Mouse (Mus musculus) midbrain, embryonic 14.5 days (tissue): Measurements from ENCODE around the gene Fxr2. TPM values are rescaled to one million over a fixed set of nuclear protein-coding genes. Genes with fewer than 3 reads are reported as not detected.

Experiments
- ATAC-seq: fragments of 200-750 bp; cut with Nextera tagmentation; 2 replicates; pipeline ENCODE4 v1.8.0; 2017; ENCODE audit warnings: moderate number of reproducible peaks, moderate library complexity; ENCODE audit not compliant: low FRiP score, low TSS enrichment
- DNase-seq: peaks from one replicate; pipeline ENCODE4 v3.0.0-alpha.2; 2015
- H3K27ac ChIP-seq: fragments of 300-500 bp; sonication (generic); replicated peaks from 2 replicates; pipeline ENCODE4 v1.5.1; 2014; ENCODE audit warnings: mild to moderate bottlenecking, low read depth, low read length, moderate library complexity
- H3K27me3 ChIP-seq: fragments of 300-500 bp; sonication (generic); 2 replicates; pipeline ENCODE4 v1.6.1; 2014; ENCODE audit warnings: low read length, control low read depth, mixed read lengths; ENCODE audit not compliant: control insufficient read depth, insufficient read depth
- H3K36me3 ChIP-seq: fragments of 300-500 bp; sonication (generic); 2 replicates; pipeline ENCODE4 v1.6.1; 2014; ENCODE audit warnings: low read length, control low read depth; ENCODE audit not compliant: control insufficient read depth, insufficient read depth
- H3K4me1 ChIP-seq: fragments of 300-500 bp; sonication (generic); 2 replicates; pipeline ENCODE4 v1.6.1; 2014; ENCODE audit warnings: mild to moderate bottlenecking, antibody characterized with exemption, low read length, control low read depth; ENCODE audit not compliant: control insufficient read depth, insufficient read depth
- H3K4me2 ChIP-seq: fragments of 300-500 bp; sonication (generic); 2 replicates; pipeline ENCODE4 v1.6.1; 2014; ENCODE audit warnings: mild to moderate bottlenecking, low read length, moderate library complexity
- H3K4me3 ChIP-seq: fragments of 300-500 bp; sonication (generic); replicated peaks from 2 replicates; pipeline ENCODE4 v1.5.1; 2014; ENCODE audit warnings: low read depth, low read length
- H3K9ac ChIP-seq: fragments of 300-500 bp; sonication (generic); replicated peaks from 2 replicates; pipeline ENCODE4 v1.6.1; 2014; ENCODE audit warnings: mild to moderate bottlenecking, low read length, moderate library complexity
- H3K9me3 ChIP-seq: fragments of 300-500 bp; sonication (generic); 2 replicates; pipeline ENCODE4 v1.6.1; 2016; ENCODE audit warnings: low read length, control low read depth, mixed read lengths; ENCODE audit not compliant: control insufficient read depth
- WGBS: fragments of 180-500 bp; shearing (Covaris S2); extraction: QIAGEN DNeasy Blood & Tissue Kit; methylation state at CpG from one replicate; pipeline ENCODE4 v1.1.7; 2014; 5-methylcytosine and 5-hydroxymethylcytosine counted together
- polyA plus RNA-seq: library from polyadenylated mRNA; unstranded; fragments of >200 nt; fragmentation: Nextera tagmentation; extraction: Ambion mirVana; gene quantifications from 2 replicates; pipeline ENCODE4 v1.2.1, GENCODE M21; 2014

Fxr2 gene
- polyA plus RNA-seq, 1 experiment from 2014 or later = 35.9 TPM

DNA sequence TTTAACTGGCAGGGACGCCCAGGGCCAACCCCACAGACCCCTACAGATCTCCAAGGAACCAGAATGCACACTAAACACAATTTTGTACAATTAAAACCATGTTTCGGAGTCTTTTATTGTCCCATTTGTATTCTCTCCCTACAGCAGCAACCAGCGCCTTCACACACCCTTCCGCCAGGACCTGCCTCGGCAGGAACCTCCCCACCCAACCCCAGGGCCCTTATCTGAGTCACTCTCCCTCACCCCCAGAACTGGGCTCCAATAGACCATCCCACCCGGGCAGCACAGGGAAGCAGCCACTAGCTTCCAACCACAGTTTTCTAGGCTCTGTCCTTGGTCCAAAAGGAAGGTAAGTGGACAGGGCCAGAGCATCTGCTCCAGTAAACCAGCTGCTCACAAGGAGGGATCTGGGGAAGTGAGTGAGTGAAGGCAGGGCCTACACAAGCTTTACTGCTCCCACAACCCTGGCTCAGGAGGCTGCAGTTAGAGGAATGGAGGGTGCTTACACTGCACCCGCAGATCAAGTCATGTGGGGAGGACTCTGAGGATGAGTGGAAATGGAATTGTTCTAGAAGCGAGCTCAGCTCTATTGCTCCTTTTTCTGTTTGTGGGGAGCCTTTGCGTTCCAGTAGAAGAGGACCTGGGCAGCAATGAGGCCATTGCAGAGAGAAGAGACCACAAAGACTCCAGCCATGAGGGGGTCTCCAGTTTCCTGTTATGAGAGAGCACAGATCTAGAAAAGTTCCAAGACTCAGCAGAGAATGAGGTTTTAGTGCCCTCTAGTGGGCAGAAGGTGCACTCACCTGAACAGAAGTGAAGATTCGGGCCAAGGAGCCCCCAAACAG lies 24.0 kb downstream of the Fxr2 start:
- H3K27ac ChIP-seq = no peak overlapping the region
- no peak overlapping the region for H3K4me3 ChIP-seq
- 83% methylated on average over 10 of the region's 10 CpGs for WGBS
- no peak overlapping the region for H3K4me2 ChIP-seq
- ATAC-seq (no peak), DNase-seq (peak; percentile 88)
- H3K27me3 ChIP-seq = no peaks in the 10 kb centered on the region
- peaks cover 7% of the 10 kb centered on the region; the same call in 1 of the 2 replicates for H3K4me1 ChIP-seq
- peaks cover 59% of the 10 kb centered on the region for H3K36me3 ChIP-seq
- H3K9me3 ChIP-seq = no peaks in the 10 kb centered on the region
- H3K9ac ChIP-seq = no peak overlapping the region

DNA sequence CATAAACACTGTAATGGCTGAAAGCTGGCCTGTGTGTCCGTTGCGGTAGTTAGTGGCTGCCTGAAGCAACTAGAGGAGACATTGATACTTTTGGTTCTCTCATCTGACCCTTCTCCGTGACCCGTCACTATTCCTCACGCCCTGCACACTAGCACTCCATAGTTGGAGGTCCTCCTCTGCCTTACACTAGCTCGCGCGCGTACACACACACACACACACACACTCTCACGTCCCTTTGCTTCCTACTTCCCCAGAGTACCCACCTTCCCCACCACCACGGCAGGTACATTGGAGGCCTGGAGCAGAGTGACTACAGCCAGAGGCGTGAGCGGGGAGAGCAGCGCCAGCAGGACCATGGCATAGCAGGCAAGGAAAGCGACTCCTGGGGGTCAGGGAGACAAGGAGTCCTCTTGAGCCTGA lies 24.7 kb downstream of the Fxr2 start:
- no peak overlapping the region for H3K27ac ChIP-seq
- H3K27me3 ChIP-seq = no peaks in the 10 kb centered on the region
- no peak overlapping the region for H3K4me2 ChIP-seq
- H3K4me1 ChIP-seq = peaks cover 7% of the 10 kb centered on the region; the same call in 1 of the 2 replicates
- H3K9ac ChIP-seq = no peak overlapping the region
- ATAC-seq = no peak
- H3K9me3 ChIP-seq = no peaks in the 10 kb centered on the region
- DNase-seq = no peak
- H3K36me3 ChIP-seq = peaks cover 53% of the 10 kb centered on the region
- no peak overlapping the region for H3K4me3 ChIP-seq
- 86% methylated on average over 15 of the region's 15 CpGs for WGBS

DNA sequence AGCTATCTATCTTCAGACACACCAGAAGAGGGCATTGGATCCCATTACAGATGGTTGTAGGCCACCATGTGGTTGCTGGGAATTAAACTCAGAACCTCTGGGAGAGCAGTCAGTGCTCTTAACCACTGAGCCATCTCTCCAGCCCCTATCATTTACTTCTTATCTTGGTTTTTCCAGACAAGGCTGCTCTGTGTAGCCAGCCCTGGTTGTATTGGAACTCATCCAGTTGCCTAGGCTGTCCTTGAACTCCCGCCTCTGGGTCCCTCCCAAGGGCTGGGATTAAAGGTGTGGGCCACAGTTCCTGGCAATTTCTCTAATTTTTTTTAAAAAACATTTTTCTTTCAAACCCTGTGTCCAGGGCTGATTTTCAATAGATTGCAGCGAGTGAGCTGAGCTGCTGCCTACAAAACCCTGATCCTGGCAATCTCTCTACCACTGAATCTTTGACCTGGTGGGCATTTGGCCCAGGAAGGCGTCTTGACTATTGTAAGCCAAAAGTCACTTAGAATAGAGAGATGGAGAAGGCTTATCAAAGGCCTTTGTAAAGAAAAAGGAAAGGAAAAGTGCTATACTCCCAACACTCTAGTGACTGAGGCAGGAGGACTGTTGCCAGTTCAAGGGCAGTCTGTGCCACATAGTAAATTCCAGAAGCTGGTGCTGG lies 28.6 kb downstream of the Fxr2 start:
- H3K36me3 ChIP-seq = peaks cover 56% of the 10 kb centered on the region
- WGBS = 75% methylated on average over 3 of the region's 3 CpGs
- ATAC-seq = no peak

DNA sequence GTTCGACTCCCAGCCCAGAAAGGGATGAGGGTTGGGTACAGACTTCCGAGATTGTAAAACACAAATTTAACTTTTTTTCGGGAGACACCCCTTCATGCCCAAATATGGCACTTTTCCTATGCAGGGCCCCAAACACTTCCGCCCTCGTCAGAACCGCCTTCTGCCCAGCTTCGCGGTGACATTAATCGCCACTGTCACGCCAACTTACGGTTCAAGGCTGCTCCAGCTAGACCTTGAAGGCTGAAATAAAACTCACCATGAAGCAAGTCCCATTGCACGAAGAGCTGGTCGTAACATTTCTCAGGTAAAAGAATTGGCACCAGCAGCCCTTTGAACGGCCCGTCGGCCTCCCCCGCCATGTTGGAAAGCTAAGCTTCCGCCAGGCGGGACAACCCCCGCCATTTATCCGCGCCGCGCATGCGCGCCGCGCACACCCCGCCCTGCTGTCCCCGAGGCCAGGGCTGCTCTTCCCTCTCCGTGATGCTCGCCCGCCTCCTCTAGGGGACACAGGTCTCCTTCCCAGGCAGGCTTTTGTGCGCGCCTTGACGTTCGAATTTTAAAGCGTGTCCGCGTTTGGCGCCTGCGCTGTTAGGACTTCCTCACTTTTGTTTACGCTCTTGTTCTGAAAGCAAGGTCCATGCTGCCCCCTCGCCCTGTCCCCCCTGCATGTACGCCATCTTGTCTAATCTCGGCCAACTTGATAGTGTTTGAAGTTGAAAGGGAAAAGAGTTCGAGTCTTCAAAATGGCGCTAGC lies 29.6 kb downstream of the Fxr2 start, which contains the start of gene Mpdu1:
Gene Mpdu1 (minus strand): TSS at position 430 of the 754 bp plus-strand sequence.
- H3K36me3 ChIP-seq = peaks cover 59% of the 10 kb centered on the region
- peak within 1 kb of the TSS; percentile 93 for H3K27ac ChIP-seq

More for the DNA sequence above, 28.6 kb downstream of the Fxr2 start:
- Histone ChIP-seq H3K27ac (no peak overlapping the region), H3K27me3 (no peaks in the 10 kb centered on the region), H3K9ac (no peak overlapping the region; the same call in 1 of the 2 replicates), H3K4me3 (peak overlapping the region; percentile 52), H3K4me1 (peaks cover 13% of the 10 kb centered on the region), H3K9me3 (no peaks in the 10 kb centered on the region), H3K4me2 (peak overlapping the region; percentile 63)
- DNase-seq = no peak

DNA sequence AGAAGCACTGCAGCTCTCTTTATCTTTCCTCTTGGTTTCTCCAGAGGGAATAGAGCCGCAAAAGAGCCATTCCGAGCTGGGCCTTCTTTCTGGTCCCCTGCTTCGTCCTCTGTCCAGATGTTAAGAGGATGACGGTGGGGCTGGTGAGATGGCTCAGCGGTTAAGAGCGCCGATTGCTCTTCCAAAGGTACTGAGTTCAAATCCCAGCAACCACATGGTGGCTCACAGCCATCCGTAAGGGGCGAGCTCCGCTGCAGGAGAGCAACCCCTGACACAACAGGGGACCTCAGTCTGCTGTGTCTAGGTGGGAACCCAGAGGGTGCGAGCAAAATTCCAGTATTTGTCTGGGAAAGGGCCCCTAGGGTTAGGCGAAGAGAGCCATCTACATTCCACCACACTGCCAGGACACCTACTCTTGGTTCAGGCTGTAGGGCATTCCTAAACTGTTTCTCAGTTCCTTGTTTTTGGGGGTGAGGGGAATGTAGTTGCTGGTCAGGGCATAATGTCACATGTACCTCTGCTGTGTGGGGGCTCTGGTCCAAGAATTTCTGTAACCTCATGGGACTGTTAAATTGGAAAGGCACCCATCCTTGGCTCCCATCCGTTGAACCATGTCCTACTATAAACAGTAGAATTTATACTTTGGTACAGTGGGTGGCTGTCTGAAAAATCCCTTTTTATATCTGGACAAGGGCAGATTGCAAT lies 30.3 kb downstream of the Fxr2 start:
- Histone ChIP-seq H3K4me2 (peak overlapping the region; percentile 63), H3K4me3 (peak overlapping the region; percentile 52), H3K9me3 (no peaks in the 10 kb centered on the region), H3K9ac (peak overlapping the region; percentile 46; the same call in 1 of the 2 replicates), H3K4me1 (peaks cover 13% of the 10 kb centered on the region), H3K36me3 (peaks cover 59% of the 10 kb centered on the region), H3K27me3 (no peaks in the 10 kb centered on the region), H3K27ac (peak overlapping the region; percentile 93)
- ATAC-seq (peak; percentile 13; the same call in 1 of the 2 replicates), DNase-seq (no peak)
- WGBS = 68% methylated on average over 13 of the region's 13 CpGs

More for the DNA sequence above, 29.6 kb downstream of the Fxr2 start, which contains the start of gene Mpdu1:
- ATAC-seq (peak; percentile 95), DNase-seq (peak; percentile 98)
- under 1% methylated on average over 48 of the region's 48 CpGs for WGBS
- Histone ChIP-seq H3K4me1 (peaks cover 13% of the 10 kb centered on the region), H3K27me3 (no peaks in the 10 kb centered on the region), H3K4me2 (peak within 1 kb of the TSS; percentile 63), H3K9ac (peak within 1 kb of the TSS; percentile 63), H3K9me3 (no peaks in the 10 kb centered on the region), H3K4me3 (peak within 1 kb of the TSS; percentile 52)

DNA sequence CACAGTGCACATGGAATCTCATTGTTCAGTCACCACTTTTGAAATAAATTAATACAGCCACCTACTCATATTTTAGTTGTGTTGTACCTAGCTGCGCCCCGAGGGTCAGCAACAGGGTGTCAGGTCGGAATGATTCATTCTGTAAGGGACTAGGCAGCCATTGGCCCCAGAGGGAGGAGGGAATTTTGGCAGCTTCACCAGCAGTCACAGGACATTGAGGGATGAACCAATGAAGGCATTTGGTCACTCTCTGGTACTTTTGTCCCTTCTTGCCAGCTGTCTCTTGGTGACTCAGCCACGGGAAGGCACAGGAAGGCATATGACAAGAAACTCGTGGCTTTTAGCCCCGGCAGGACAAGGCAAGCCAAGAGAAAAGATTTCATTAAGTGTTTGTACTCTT lies 31.0 kb downstream of the Fxr2 start:
- Histone ChIP-seq H3K9me3 (no peaks in the 10 kb centered on the region), H3K4me3 (no peak overlapping the region), H3K27ac (peak overlapping the region; percentile 93), H3K9ac (no peak overlapping the region), H3K4me2 (no peak overlapping the region), H3K4me1 (peaks cover 13% of the 10 kb centered on the region), H3K36me3 (peaks cover 59% of the 10 kb centered on the region), H3K27me3 (no peaks in the 10 kb centered on the region)
- DNase-seq (no peak), ATAC-seq (no peak)
- 85% methylated on average over 6 of the region's 6 CpGs for WGBS

DNA sequence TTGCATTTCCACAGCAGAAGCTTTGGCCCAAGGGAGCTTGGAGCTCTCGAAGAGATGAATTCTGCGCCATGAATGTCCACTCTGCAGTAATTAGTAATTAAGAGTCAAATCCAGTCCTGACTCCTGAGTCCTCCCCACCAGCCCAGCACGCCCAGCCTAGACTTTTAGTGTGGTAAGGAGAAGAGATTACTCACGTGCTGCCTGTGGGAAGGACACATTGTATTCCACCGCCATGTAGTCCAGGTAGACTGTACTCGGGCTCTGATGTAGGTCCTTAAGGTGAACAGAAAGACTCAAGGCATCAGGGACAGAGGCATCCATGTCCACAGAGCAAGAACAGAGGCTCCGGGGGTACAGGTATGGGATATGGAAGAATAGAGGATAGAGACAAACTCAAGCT lies 32.1 kb downstream of the Fxr2 start:
- Histone ChIP-seq H3K9ac (no peak overlapping the region), H3K4me3 (no peak overlapping the region), H3K27me3 (no peaks in the 10 kb centered on the region), H3K4me1 (peaks cover 15% of the 10 kb centered on the region), H3K36me3 (peaks cover 64% of the 10 kb centered on the region), H3K4me2 (no peak overlapping the region), H3K9me3 (no peaks in the 10 kb centered on the region), H3K27ac (no peak overlapping the region)
- DNase-seq (no peak), ATAC-seq (no peak)
- 94% methylated on average over 7 of the region's 7 CpGs for WGBS

DNA sequence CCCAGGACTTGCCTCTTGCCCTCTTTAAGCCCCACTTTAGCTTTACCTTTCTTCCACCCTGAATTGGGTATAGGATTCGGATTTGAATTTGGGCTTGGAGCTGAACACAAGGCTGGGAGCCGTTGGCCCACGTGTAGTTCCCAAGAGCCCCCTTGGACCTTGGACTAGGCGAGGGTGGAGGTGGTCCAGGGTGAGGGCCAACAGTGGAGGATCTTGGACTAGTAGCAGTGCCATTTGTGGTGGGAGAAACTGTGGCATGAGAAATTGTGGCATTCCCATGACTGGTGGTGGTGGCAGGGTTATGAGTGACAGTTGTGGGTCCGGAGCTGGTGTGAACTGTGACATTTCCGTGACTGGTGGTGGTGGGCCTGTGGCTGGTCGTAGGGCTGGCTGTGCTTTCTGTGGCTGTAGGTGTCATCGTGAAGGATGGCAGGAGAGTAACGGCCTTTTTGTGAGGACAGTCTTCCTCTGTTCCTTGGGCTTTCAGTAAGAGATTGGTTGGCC lies 32.7 kb downstream of the Fxr2 start:
- Histone ChIP-seq H3K9ac (no peak overlapping the region), H3K4me1 (peaks cover 22% of the 10 kb centered on the region), H3K27me3 (no peaks in the 10 kb centered on the region), H3K36me3 (peaks cover 71% of the 10 kb centered on the region), H3K9me3 (no peaks in the 10 kb centered on the region), H3K27ac (0 out of 2 replicates have a peak overlapping the region, but pooled peaks have one; percentile 20), H3K4me3 (no peak overlapping the region), H3K4me2 (no peak overlapping the region)
- ATAC-seq = no peak
- no peak for DNase-seq
- WGBS = 80% methylated on average over 9 of the region's 9 CpGs
